Mouse (Mus musculus) liver, embryonic 14.5 days (tissue): Measurements from ENCODE around the gene Fap. TPM values are rescaled to one million over a fixed set of nuclear protein-coding genes. Genes with fewer than 3 reads are reported as not detected.

ENCODE experiments used
- ATAC-seq: fragments of 200-750 bp; cut with Nextera tagmentation; 2 replicates; pipeline ENCODE4 v1.8.0; 2017; ENCODE audit warnings: moderate number of reproducible peaks, mild to moderate bottlenecking, moderate library complexity; ENCODE audit not compliant: insufficient read depth
- DNase-seq, 3 experiments: peaks; one replicate each; pipeline ENCODE4 v3.0.0-alpha.2; 2012 to 2013; ENCODE audit warnings: low read depth in 3 of 3, low spot score in 3 of 3
- H3K27ac ChIP-seq: fragments of 300-500 bp; sonication (generic); 2 replicates; pipeline ENCODE4 v1.5.1; 2014; ENCODE audit warnings: moderate library complexity, mild to moderate bottlenecking, control low read depth, inconsistent platforms
- H3K27me3 ChIP-seq: fragments of 300-500 bp; sonication (generic); 2 replicates; pipeline ENCODE4 v1.6.1; 2014; ENCODE audit warnings: mild to moderate bottlenecking, low read length, moderate library complexity; ENCODE audit not compliant: control insufficient read depth, insufficient read depth
- H3K36me3 ChIP-seq: fragments of 300-500 bp; sonication (generic); replicated peaks from 2 replicates; pipeline ENCODE4 v1.6.1; 2014; ENCODE audit warnings: low read depth; ENCODE audit not compliant: control insufficient read depth, insufficient read depth
- H3K4me1 ChIP-seq, 2 experiments: fragments of 200-500 bp in 1 of 2; fragments of 300-500 bp in 1 of 2; sonication (generic) in 1 of 2; replicated peaks; 2 replicates each; pipeline ENCODE4 v1.6.1; 2012 to 2014; ENCODE audit warnings: antibody characterized with exemption in 1 of 2, inconsistent platforms in 1 of 2, low read length in 1 of 2; ENCODE audit not compliant: control insufficient read depth in 2 of 2, insufficient read depth in 2 of 2
- H3K4me2 ChIP-seq: fragments of 300-500 bp; sonication (generic); 2 replicates; pipeline ENCODE4 v1.6.1; 2014; ENCODE audit warnings: low read depth, mild to moderate bottlenecking, control low read depth, moderate library complexity
- H3K4me3 ChIP-seq, 2 experiments: fragments of 200-500 bp in 1 of 2; fragments of 300-500 bp in 1 of 2; sonication (generic) in 1 of 2; 2 replicates each; pipeline ENCODE4 v1.5.1; 2012 to 2014; ENCODE audit warnings: low read depth in 2 of 2, low read length in 2 of 2, mild to moderate bottlenecking in 2 of 2, control low read depth in 1 of 2, inconsistent platforms in 1 of 2, moderate library complexity in 1 of 2; ENCODE audit not compliant: insufficient read depth in 1 of 2
- H3K9ac ChIP-seq: fragments of 300-500 bp; sonication (generic); replicated peaks from 2 replicates; pipeline ENCODE4 v1.6.1; 2014; ENCODE audit warnings: mild to moderate bottlenecking, control low read depth, moderate library complexity
- H3K9me3 ChIP-seq: fragments of 300-500 bp; sonication (generic); 2 replicates; pipeline ENCODE4 v1.6.1; 2016; ENCODE audit warnings: low read length, mixed read lengths; ENCODE audit not compliant: control insufficient read depth
- CTCF ChIP-seq: IDR thresholded peaks from 2 replicates; pipeline ENCODE4 v1.5.1; 2016; ENCODE audit warnings: antibody characterized with exemption, low read depth, control low read depth
- EP300 ChIP-seq: IDR thresholded peaks from 2 replicates; pipeline ENCODE4 v1.6.1; 2016; ENCODE audit warnings: antibody characterized with exemption, low read depth
- WGBS: fragments of 180-500 bp; shearing (Covaris S2); extraction: QIAGEN DNeasy Blood & Tissue Kit; methylation state at CpG from one replicate; pipeline ENCODE4 v1.1.7; 2014; ENCODE audit not compliant: insufficient replicate concordance; 5-methylcytosine and 5-hydroxymethylcytosine counted together
- polyA plus RNA-seq, 2 experiments: library from polyadenylated mRNA; depleted of rRNA in 1 of 2; stranded (reverse) in 1 of 2; unstranded in 1 of 2; fragments of >200 nt; fragmentation: Nextera tagmentation in 1 of 2; extraction: Ambion mirVana in 1 of 2; gene quantifications; 2 replicates each; pipeline versions ENCODE4 v1.2.1 to v1.2.3; 2012 to 2014

Gene Fap
- polyA plus RNA-seq, 2 experiments: 0.12 to 0.17 TPM

- Histone ChIP-seq H3K4me3 (no peak overlapping the region), H3K27ac (no peak overlapping the region), H3K4me1 (no peaks in the 10 kb centered on the region), H3K9me3 (no peaks in the 10 kb centered on the region), H3K4me2 (no peak overlapping the region), H3K27me3 (no peaks in the 10 kb centered on the region), H3K9ac (no peak overlapping the region), H3K36me3 (no peaks in the 10 kb centered on the region)
- no peak for ATAC-seq
- TF ChIP-seq EP300 (no peak), CTCF (no peak)
- no peak for DNase-seq
- 70% methylated on average over 4 of the region's 4 CpGs for WGBS
These were observed 24.7 kb downstream of the Fap start for GRCm38 (mm10) chr2:62549131-62549530.

GRCm38 (mm10) chr2:62548104-62548503 is 25.8 kb downstream of the Fap start:
- Histone ChIP-seq H3K9ac (no peak overlapping the region), H3K27me3 (no peaks in the 10 kb centered on the region), H3K36me3 (no peaks in the 10 kb centered on the region), H3K4me1 (no peaks in the 10 kb centered on the region), H3K9me3 (no peaks in the 10 kb centered on the region), H3K4me2 (no peak overlapping the region), H3K27ac (no peak overlapping the region), H3K4me3 (no peak overlapping the region)
- DNase-seq (no peak), ATAC-seq (no peak)
- 76% methylated on average over 5 of the region's 5 CpGs for WGBS
- TF ChIP-seq EP300: no peak
- TF ChIP-seq CTCF: no peak

DNA sequence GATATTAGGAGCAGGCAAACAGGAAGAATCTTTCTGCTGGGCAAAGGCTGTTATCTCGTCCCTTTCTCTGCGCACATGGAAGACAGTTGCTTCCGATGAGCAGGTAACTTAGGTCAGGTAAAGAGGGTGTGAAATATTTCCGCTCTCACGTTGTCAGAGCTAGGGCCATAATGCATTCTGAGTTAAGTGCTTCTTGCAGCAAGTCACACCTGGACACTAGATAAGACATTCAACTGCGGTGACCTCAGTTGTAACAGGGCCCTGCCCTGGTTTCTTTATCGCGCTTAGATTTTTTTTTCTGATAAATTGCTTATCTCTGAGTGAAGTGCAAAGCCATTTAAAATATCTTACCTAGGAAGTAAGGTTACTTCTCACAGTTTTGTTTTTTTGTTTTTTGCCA is 38.4 kb downstream of the Fap start:
- Histone ChIP-seq H3K9ac (no peak overlapping the region), H3K27me3 (no peaks in the 10 kb centered on the region), H3K9me3 (no peaks in the 10 kb centered on the region), H3K4me2 (no peak overlapping the region), H3K4me1 (no peaks in the 10 kb centered on the region), H3K4me3 (no peak overlapping the region), H3K27ac (no peak overlapping the region), H3K36me3 (no peaks in the 10 kb centered on the region)
- DNase-seq (no peak), ATAC-seq (no peak)
- no peak for TF ChIP-seq EP300
- WGBS: 58% methylated on average over 8 of the region's 8 CpGs

GRCm38 (mm10) chr2:62531065-62531464 is 42.8 kb downstream of the Fap start:
- ATAC-seq (no peak), DNase-seq (no peak)
- no peak for TF ChIP-seq EP300
- TF ChIP-seq CTCF: no peak
- 43% methylated on average over 1 of the region's 1 CpGs for WGBS
- no peaks in the 10 kb centered on the region for H3K27me3 ChIP-seq
- H3K9ac ChIP-seq: no peak overlapping the region
- no peaks in the 10 kb centered on the region for H3K36me3 ChIP-seq
- H3K4me1 ChIP-seq: no peaks in the 10 kb centered on the region; a peak in 1 of 4 replicates
- H3K4me3 ChIP-seq: no peak overlapping the region
- H3K27ac ChIP-seq: no peak overlapping the region
- no peaks in the 10 kb centered on the region for H3K9me3 ChIP-seq
- no peak overlapping the region for H3K4me2 ChIP-seq

GRCm38 (mm10) chr2:62526399-62526798 is 47.5 kb downstream of the Fap start:
- 75% methylated on average over 9 of the region's 9 CpGs for WGBS

DNA sequence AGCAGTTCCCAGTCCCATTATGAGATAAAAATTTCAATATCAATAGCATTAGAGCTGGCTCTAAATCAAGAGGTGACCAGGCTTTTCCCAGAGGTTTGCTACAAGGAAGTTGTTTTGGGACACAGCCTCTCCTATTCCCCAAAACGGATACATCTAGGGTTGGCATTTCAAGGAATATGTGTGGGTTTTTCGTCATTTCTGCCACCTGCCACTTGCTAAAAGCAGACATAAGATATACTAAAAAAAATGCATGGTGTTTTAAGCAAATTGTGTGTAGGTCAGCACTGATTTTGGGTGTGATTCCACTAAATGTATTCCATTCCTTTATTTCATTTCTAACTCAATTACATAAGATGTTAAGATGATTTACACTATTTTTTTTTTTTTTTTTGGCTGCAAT is 56.1 kb downstream of the Fap start:
- Histone ChIP-seq H3K27me3 (no peaks in the 10 kb centered on the region; the same call in 1 of the 2 replicates), H3K27ac (no peak overlapping the region), H3K36me3 (no peaks in the 10 kb centered on the region), H3K4me3 (no peak overlapping the region), H3K9me3 (no peaks in the 10 kb centered on the region), H3K9ac (no peak overlapping the region), H3K4me1 (no peaks in the 10 kb centered on the region), H3K4me2 (no peak overlapping the region)
- TF ChIP-seq EP300 (no peak), CTCF (no peak)
- ATAC-seq: no peak
- DNase-seq: no peak
- WGBS: 51% methylated on average over 2 of the region's 2 CpGs

More at GRCm38 (mm10) chr2:62526399-62526798, 47.5 kb downstream of the Fap start:
- DNase-seq: no peak
- H3K27ac ChIP-seq: no peak overlapping the region
- TF ChIP-seq EP300: no peak
- TF ChIP-seq CTCF: no peak
- no peak overlapping the region for H3K9ac ChIP-seq
- no peak overlapping the region for H3K4me2 ChIP-seq
- H3K4me3 ChIP-seq: no peak overlapping the region
- no peak for ATAC-seq
- H3K9me3 ChIP-seq: no peaks in the 10 kb centered on the region
- H3K36me3 ChIP-seq: no peaks in the 10 kb centered on the region
- no peaks in the 10 kb centered on the region; a peak in 1 of 4 replicates for H3K4me1 ChIP-seq
- H3K27me3 ChIP-seq: no peaks in the 10 kb centered on the region
